Mouse (Mus musculus) T-helper 1 cell (primary cell): ENCODE data around the gene Rpl5.
"Not testable (repeated sequence)": the region's sequence is repeated elsewhere in the genome, so short reads cannot be mapped to it uniquely, and the experiment has no call there.

ENCODE experiments used
- in situ Hi-C: fragments of 300-600 bp; cut with MboI, MseI; formaldehyde crosslinking; loops from one replicate; pipeline ENCODE4 v1.15.1; 2025; ENCODE audit warnings: high pct_unique_total_duplicates

Gene Rpl5

GRCm38 (mm10) chr5:107896265-107896664 is 4.0 kb upstream of the Rpl5 start:
- in situ Hi-C loops: no loop called here

DNA sequence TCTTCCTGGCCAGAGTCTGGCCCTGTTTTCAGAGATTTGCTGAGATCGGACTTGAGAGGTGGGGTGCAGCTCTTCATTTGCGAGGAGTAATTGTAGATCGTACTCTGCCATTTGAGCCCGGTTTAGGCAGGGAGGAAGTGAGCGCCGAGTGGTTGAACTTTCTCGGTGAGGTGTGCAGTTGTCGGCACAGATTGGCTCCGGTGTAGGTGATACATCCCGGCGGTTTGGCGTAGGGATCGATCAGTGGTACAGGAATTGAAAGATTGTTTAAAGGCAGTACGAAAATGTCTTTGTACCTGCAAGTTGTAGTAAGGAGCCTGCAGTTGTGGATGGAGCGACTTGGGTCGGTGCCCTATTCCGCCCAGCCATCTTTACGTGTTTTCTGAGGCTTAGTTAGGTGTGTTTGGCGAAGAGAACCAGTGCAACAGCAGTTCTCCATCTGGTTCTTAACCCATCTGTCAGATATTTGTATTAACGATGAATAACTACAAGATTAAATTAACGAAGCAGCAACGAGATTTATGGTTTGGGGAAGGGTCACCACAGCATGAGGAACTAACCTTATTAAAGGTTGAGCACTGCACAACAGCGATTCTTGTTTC is 813 bp downstream of the Rpl5 start:
- in situ Hi-C loops: no loop called here

GRCm38 (mm10) chr5:107904325-107904724 is 4.0 kb downstream of the Rpl5 start:
- in situ Hi-C loops: no loop called here

- in situ Hi-C loops: no loop called here
Measured at GRCm38 (mm10) chr5:107908514-107909110, 8.3 kb downstream of the Rpl5 start.

- in situ Hi-C loops: no loop called here
Measured at GRCm38 (mm10) chr5:107909668-107910067, 9.4 kb downstream of the Rpl5 start.

- in situ Hi-C loops: no loop called here
Measured at GRCm38 (mm10) chr5:107910084-107910616, 9.8 kb downstream of the Rpl5 start.

DNA sequence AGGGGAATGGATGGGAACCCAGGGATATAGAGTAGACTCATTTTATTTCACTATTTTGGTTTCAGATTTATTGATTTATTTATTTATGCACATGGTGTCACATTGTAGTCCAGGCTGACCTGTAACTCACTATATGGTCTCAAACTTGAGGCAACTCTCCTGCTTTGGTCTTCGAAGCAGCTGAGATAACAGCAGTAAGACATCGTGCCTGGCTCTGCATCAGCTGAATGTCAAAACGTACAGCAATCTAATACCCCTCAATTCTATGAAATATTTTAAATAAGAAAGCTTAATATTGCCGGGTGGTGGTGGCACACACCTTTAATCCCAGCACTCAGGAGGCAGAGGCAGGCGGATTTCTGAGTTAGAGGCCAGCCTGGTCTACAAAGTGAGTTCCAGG is 10.7 kb downstream of the Rpl5 start:
- in situ Hi-C loops: no loop called here

DNA sequence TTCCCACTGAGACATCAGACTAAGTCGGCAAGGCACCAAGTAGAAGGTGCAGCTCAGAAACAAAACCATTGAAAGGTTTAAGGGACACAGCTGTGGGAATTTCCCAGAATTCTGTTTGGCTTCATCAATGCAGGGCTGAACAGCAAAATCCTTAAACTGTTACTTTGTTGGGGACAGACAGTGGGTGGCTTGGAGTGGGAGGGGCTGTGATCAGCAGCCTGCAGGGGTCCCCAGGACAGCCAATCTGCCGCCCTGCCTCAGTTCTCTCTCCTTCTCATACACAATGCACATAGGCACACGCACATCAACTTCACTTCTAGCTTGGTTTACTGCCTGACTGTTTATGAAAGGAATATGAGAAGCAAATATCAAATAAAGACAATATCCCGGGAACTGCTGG is 15.0 kb downstream of the Rpl5 start:
- in situ Hi-C loops: no loop called here

GRCm38 (mm10) chr5:107921400-107922252 is 21.3 kb downstream of the Rpl5 start:
- in situ Hi-C loops: loop anchor here (5.0 kb wide), 1 partner anchor 86 kb away; no protein-coding TSS in a partner anchor

GRCm38 (mm10) chr5:107922836-107923235 is 22.5 kb downstream of the Rpl5 start:
- in situ Hi-C loops: loop anchor here (5.0 kb wide), 1 partner anchor 84 kb away; no protein-coding TSS in a partner anchor

GRCm38 (mm10) chr5:107924564-107924963 is 24.3 kb downstream of the Rpl5 start:
- in situ Hi-C loops: loop anchor here (5.0 kb wide), 1 partner anchor 83 kb away; no protein-coding TSS in a partner anchor

DNA sequence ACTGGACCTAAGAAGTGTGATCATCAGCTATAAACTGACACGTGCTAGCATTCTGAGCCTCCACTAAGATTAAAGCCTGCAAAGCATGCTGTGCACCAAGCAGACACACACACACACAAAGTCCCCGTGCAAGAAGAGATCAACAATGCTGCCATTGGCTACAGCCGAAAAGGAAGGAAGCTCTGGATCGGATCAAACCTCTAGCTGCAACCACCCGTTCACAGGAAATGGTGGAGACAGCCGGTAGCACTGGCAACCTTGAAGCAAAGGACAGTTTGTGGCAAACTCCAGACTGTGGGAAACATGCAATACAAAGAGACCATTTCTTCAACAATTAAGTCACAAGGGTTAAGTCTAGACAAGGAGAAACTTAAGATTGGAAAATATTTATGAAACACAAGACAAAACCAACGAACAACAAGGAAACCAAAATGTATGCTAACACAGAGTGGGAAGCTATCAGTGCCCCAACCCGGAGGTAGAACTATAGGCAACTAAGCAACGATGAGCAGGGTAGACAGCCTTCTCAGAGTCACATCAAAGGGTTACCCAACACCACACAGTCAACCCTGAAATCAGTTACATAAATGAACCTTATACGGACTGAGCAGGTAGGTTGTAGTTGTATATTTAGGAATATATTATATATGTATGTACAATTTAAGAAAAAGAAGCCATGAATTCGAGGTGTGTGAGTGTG is 26.4 kb downstream of the Rpl5 start:
- in situ Hi-C loops: no loop called here

- in situ Hi-C loops: no loop called here
Measured at GRCm38 (mm10) chr5:107932556-107932955, 32.3 kb downstream of the Rpl5 start.

GRCm38 (mm10) chr5:107933202-107933974 is 33.1 kb downstream of the Rpl5 start:
- in situ Hi-C loops: no loop called here

DNA sequence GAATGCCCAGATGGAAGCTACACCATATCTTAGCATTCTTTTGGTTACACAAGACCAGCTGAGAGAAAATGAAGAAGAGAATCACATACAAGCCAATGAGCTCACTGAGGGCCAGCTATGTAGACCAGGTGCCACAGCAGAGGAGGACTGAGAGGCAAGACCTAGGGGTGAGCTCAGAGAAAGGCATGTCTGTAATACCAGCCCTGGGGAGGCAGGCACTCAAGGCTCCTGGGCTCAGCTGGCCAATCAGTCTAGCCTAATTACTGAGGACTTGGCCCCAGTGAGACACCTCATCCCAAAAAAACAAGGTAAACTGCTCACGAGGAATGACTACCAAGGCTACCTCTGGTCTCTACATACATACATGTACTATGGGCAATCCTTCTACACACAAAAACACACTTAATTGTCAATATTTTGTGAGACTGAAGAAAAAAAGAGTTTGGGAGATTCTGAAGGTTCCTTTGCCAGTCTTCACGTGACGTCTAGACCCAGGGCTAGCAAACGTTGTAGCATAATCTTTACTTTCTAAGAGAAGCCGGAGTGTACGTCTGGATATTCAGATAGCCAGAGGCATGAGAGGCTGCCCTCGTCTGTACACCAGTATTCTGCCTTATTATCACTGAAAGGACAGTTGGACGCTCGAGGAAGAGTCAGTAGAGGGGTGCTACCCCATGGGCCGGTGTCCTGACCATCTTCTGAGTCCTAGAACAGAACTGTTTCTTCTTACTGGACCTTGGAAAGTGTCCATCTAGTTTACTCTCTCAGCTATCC is 34.7 kb downstream of the Rpl5 start:
- in situ Hi-C loops: no loop called here

DNA sequence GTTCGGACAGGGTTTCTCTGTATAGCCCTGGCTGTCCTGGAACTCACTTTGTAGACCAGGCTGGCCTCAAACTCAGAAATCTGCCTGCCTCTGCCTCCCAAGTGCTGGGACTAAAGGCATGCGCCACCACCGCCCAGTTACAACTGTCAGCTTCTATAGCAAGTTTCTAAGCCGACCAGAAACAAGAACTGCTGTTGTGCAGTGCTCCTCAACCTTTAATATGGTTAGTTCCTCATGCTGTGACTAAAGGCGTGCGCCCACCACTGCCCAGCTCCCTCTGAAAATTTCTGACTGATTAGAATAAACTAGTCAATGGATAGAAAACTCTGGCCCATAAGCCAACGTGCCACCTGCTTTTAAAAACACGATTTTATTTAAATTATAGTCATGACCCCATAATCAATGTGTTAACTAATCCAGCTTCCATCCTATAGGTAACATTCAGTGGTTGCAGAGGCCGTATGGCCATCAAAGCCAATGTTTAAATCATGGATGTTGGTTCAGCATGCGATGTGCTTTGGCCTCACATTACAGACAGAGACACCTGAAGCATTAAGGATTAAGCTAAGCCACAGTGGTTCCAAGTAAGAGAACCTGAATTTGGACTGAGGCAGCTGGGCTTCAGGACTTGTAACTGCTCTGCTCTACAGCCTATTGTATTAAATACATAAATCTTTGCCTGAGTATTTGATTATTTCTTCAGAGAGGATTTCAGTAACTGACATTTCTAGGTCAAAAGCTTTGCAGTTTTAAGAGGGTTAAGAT is 36.5 kb downstream of the Rpl5 start:
- in situ Hi-C loops: no loop called here

DNA sequence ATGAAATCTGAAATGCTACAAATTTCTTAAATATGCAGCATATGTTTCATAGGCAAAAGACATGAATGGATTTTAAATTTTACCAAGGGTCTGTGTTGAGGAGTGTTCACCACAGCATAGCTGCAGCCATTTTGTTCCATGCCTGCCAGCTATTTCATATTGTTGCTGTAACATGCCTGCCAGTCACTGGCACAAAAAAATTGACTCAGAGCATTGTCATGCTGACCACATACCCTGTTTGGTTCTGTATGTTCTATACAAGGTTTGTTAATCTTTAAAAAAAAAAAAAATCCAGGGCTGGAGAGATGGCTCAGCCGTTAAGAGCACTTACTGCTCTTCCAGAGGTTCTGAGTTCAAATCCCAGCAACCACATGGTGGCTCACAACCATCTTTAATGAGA is 38.2 kb downstream of the Rpl5 start:
- in situ Hi-C loops: not testable (repeated sequence)

GRCm38 (mm10) chr5:107938886-107939285 is 38.6 kb downstream of the Rpl5 start:
- in situ Hi-C loops: no loop called here

DNA sequence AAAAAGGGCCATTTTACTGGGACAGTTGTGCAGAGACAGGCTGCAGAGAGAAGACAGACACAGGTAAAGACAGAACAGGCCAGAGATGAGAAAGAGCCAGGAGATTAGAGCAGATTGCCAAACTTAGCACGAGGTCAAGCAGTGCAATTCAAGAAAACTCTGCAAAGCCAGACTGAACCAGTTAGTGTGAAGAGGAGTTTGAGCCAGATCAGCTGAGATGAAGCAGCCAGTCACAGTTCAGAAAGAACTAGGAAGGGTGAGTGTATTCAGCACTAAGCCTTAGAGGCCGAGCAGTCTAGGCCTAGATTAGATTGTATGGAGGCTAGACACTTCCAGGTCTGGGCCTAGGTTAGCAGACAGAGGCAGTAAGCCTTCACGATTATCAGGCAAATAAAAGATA is 39.4 kb downstream of the Rpl5 start:
- in situ Hi-C loops: no loop called here
